Mouse (Mus musculus): Measurements from ENCODE around the gene Zbtb20.

GRCm38 (mm10) chr16:43388389-43388788 lies 512.7 kb downstream of the Zbtb20 start:
- TF ChIP-seq CTCF (IDR thresholded peaks at IDR 0.05), result no peak
- TF ChIP-seq EP300 (IDR thresholded peaks at IDR 0.05), result no peak
